Mouse (Mus musculus): ENCODE data around the gene RPS10-NUDT3. TPM values are rescaled to one million over a fixed set of nuclear protein-coding genes. Genes with fewer than 3 reads are reported as not detected.
A peak's percentile ranks its signal among the peaks of the same experiment; 100 is the strongest.
"Not testable (repeated sequence)": the region's sequence is repeated elsewhere in the genome, so short reads cannot be mapped to it uniquely, and the experiment has no call there.

Gene RPS10-NUDT3
- polyA plus RNA-seq, 1 experiment from 2014 or later, result not detected

GRCm38 (mm10) chr17:27645807-27646206 lies 10.8 kb upstream of the RPS10-NUDT3 start:
- no peak overlapping the region for H3K27ac ChIP-seq (ENCODE audit: low read depth, low read length)
- no peaks in the 10 kb centered on the region; the same call in 1 of the 2 replicates for H3K27me3 ChIP-seq (ENCODE audit: control insufficient read depth, insufficient read depth, low read length)
- no peak overlapping the region for H3K9ac ChIP-seq (ENCODE audit: low read depth, low read length)
- peaks cover 10% of the 10 kb centered on the region for H3K4me1 ChIP-seq (ENCODE audit: control insufficient read depth, insufficient read depth, low read length)
- no peak overlapping the region for H3K4me3 ChIP-seq (ENCODE audit: low read length)
- 47% methylated on average over 7 of the region's 7 CpGs for WGBS
- no peak overlapping the region for H3K4me2 ChIP-seq (replicated peaks; ENCODE audit: low read depth, low read length)
- H3K36me3 ChIP-seq (ENCODE audit: control insufficient read depth, insufficient read depth, low read length), result no peaks in the 10 kb centered on the region
- H3K9me3 ChIP-seq (ENCODE audit: control insufficient read depth, low read length), result no peaks in the 10 kb centered on the region
- no peak for ATAC-seq (ENCODE audit: low FRiP score, low TSS enrichment)

DNA sequence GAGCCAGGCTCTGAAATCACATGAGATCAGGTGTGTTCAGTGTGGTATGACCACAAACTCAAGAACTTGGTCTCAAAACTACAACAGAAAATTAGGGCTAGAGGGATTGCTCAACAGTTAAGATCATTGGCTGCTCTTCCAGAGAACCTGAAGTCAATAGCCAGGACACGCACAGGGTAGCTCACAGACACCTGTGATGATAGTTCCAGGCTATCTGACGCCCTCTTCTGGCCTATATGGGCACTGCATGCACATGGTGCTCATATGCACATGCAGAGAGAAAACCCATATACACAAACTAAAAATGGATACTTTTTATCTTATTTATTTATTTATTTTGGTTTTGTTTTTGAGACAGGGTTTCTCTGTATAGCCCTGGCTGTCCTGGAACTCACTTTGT lies 9.6 kb upstream of the RPS10-NUDT3 start:
- ATAC-seq (ENCODE audit: low FRiP score, low TSS enrichment), result no peak
- no peak overlapping the region for H3K4me2 ChIP-seq (replicated peaks; ENCODE audit: low read depth, low read length)
- WGBS, result 55% methylated on average over 2 of the region's 2 CpGs

GRCm38 (mm10) chr17:27643756-27644155 lies 8.7 kb upstream of the RPS10-NUDT3 start:
- no peaks in the 10 kb centered on the region for H3K9me3 ChIP-seq (ENCODE audit: control insufficient read depth, low read length)
- H3K4me3 ChIP-seq (ENCODE audit: low read length), result no peak overlapping the region
- no peak overlapping the region for H3K4me2 ChIP-seq (replicated peaks; ENCODE audit: low read depth, low read length)
- H3K9ac ChIP-seq (ENCODE audit: low read depth, low read length), result no peak overlapping the region
- peaks cover 10% of the 10 kb centered on the region for H3K4me1 ChIP-seq (ENCODE audit: control insufficient read depth, insufficient read depth, low read length)
- WGBS, result 82% methylated on average over 9 of the region's 9 CpGs
- H3K27me3 ChIP-seq (ENCODE audit: control insufficient read depth, insufficient read depth, low read length), result no peaks in the 10 kb centered on the region
- no peak for ATAC-seq (ENCODE audit: low FRiP score, low TSS enrichment)
- H3K27ac ChIP-seq (ENCODE audit: low read depth, low read length), result no peak overlapping the region
- no peaks in the 10 kb centered on the region for H3K36me3 ChIP-seq (ENCODE audit: control insufficient read depth, insufficient read depth, low read length)

More for the DNA sequence above, 9.6 kb upstream of the RPS10-NUDT3 start:
- H3K27me3 ChIP-seq (ENCODE audit: control insufficient read depth, insufficient read depth, low read length), result no peaks in the 10 kb centered on the region
- H3K4me3 ChIP-seq (ENCODE audit: low read length), result no peak overlapping the region
- H3K9ac ChIP-seq (ENCODE audit: low read depth, low read length), result no peak overlapping the region
- H3K4me1 ChIP-seq (ENCODE audit: control insufficient read depth, insufficient read depth, low read length), result peaks cover 10% of the 10 kb centered on the region
- no peaks in the 10 kb centered on the region for H3K36me3 ChIP-seq (ENCODE audit: control insufficient read depth, insufficient read depth, low read length)
- no peak overlapping the region for H3K27ac ChIP-seq (ENCODE audit: low read depth, low read length)
- H3K9me3 ChIP-seq (ENCODE audit: control insufficient read depth, low read length), result no peaks in the 10 kb centered on the region

- Histone ChIP-seq H3K27me3 (ENCODE audit: control insufficient read depth, insufficient read depth, low read length) (no peaks in the 10 kb centered on the region), H3K36me3 (ENCODE audit: control insufficient read depth, insufficient read depth, low read length) (no peaks in the 10 kb centered on the region), H3K4me3 (ENCODE audit: low read length) (no peak overlapping the region), H3K9me3 (ENCODE audit: control insufficient read depth, low read length) (no peaks in the 10 kb centered on the region), H3K27ac (ENCODE audit: low read depth, low read length) (no peak overlapping the region), H3K9ac (ENCODE audit: low read depth, low read length) (no peak overlapping the region), H3K4me1 (ENCODE audit: control insufficient read depth, insufficient read depth, low read length) (peaks cover 10% of the 10 kb centered on the region), H3K4me2 (replicated peaks; ENCODE audit: low read depth, low read length) (no peak overlapping the region)
- 26% methylated on average over 6 of the region's 6 CpGs for WGBS
- ATAC-seq (ENCODE audit: low FRiP score, low TSS enrichment), result no peak
These were observed 8.1 kb upstream of the RPS10-NUDT3 start for GRCm38 (mm10) chr17:27643101-27643500.

GRCm38 (mm10) chr17:27642491-27643062 lies 7.6 kb upstream of the RPS10-NUDT3 start:
- WGBS, result 3% methylated on average over 12 of the region's 12 CpGs
- H3K4me3 ChIP-seq (ENCODE audit: low read length), result no peak overlapping the region
- H3K9me3 ChIP-seq (ENCODE audit: control insufficient read depth, low read length), result no peaks in the 10 kb centered on the region
- no peak overlapping the region for H3K27ac ChIP-seq (ENCODE audit: low read depth, low read length)
- no peaks in the 10 kb centered on the region for H3K27me3 ChIP-seq (ENCODE audit: control insufficient read depth, insufficient read depth, low read length)
- peaks cover 10% of the 10 kb centered on the region for H3K4me1 ChIP-seq (ENCODE audit: control insufficient read depth, insufficient read depth, low read length)
- no peaks in the 10 kb centered on the region for H3K36me3 ChIP-seq (ENCODE audit: control insufficient read depth, insufficient read depth, low read length)
- no peak overlapping the region for H3K4me2 ChIP-seq (replicated peaks; ENCODE audit: low read depth, low read length)
- ATAC-seq (ENCODE audit: low FRiP score, low TSS enrichment), result peak; percentile 72
- H3K9ac ChIP-seq (ENCODE audit: low read depth, low read length), result peak overlapping the region; percentile 12; the same call in 1 of the 2 replicates

DNA sequence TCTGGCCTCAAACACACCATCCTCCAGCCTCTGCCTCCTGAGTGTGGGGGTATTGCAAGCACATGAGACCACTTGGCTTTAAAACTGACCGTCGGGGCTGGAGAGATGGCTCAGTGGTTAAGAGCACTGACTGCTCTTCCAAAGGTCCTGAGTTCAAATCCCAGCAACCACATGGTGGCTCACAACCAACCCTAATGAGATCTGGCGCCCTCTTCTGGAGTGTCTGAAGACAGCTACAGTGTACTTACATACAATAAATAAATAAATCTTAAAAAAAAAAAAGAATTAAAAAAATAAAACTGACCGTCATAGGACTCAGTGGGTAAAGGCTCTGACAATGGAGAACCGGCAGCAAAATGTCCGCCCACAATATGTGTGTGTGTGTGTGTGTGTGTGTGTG lies 4.8 kb upstream of the RPS10-NUDT3 start:
- H3K27me3 ChIP-seq (ENCODE audit: control insufficient read depth, insufficient read depth, low read length); H3K9me3 ChIP-seq (ENCODE audit: control insufficient read depth, low read length): not testable (repeated sequence)
- WGBS, result 93% methylated on average over 6 of the region's 6 CpGs

GRCm38 (mm10) chr17:27638921-27639332 lies 3.9 kb upstream of the RPS10-NUDT3 start:
- Histone ChIP-seq H3K4me3 (ENCODE audit: low read length) (no peak overlapping the region), H3K27me3 (ENCODE audit: control insufficient read depth, insufficient read depth, low read length) (no peaks in the 10 kb centered on the region), H3K4me1 (ENCODE audit: control insufficient read depth, insufficient read depth, low read length) (peaks cover 18% of the 10 kb centered on the region), H3K9ac (ENCODE audit: low read depth, low read length) (no peak overlapping the region), H3K27ac (ENCODE audit: low read depth, low read length) (no peak overlapping the region), H3K4me2 (replicated peaks; ENCODE audit: low read depth, low read length) (no peak overlapping the region), H3K36me3 (ENCODE audit: control insufficient read depth, insufficient read depth, low read length) (peaks cover under 1% of the 10 kb centered on the region; the same call in 1 of the 2 replicates), H3K9me3 (ENCODE audit: control insufficient read depth, low read length) (no peaks in the 10 kb centered on the region)
- no peak for ATAC-seq (ENCODE audit: low FRiP score, low TSS enrichment)
- 83% methylated on average over 20 of the region's 20 CpGs for WGBS

More for the DNA sequence above, 4.8 kb upstream of the RPS10-NUDT3 start:
- H3K9ac ChIP-seq (ENCODE audit: low read depth, low read length); H3K4me3 ChIP-seq (ENCODE audit: low read length); H3K36me3 ChIP-seq (ENCODE audit: control insufficient read depth, insufficient read depth, low read length); H3K4me2 ChIP-seq (replicated peaks; ENCODE audit: low read depth, low read length); ATAC-seq (ENCODE audit: low FRiP score, low TSS enrichment); H3K27ac ChIP-seq (ENCODE audit: low read depth, low read length): not testable (repeated sequence)
- peaks cover 18% of the 10 kb centered on the region for H3K4me1 ChIP-seq (ENCODE audit: control insufficient read depth, insufficient read depth, low read length)

- peaks cover 16% of the 10 kb centered on the region for H3K36me3 ChIP-seq (ENCODE audit: control insufficient read depth, insufficient read depth, low read length)
- no peak overlapping the region for H3K27ac ChIP-seq (ENCODE audit: low read depth, low read length)
- 53% methylated on average over 9 of the region's 9 CpGs for WGBS
- H3K27me3 ChIP-seq (ENCODE audit: control insufficient read depth, insufficient read depth, low read length), result no peaks in the 10 kb centered on the region
- no peak overlapping the region for H3K4me3 ChIP-seq (ENCODE audit: low read length)
- no peak overlapping the region for H3K4me2 ChIP-seq (replicated peaks; ENCODE audit: low read depth, low read length)
- no peaks in the 10 kb centered on the region for H3K9me3 ChIP-seq (ENCODE audit: control insufficient read depth, low read length)
- peaks cover 17% of the 10 kb centered on the region for H3K4me1 ChIP-seq (ENCODE audit: control insufficient read depth, insufficient read depth, low read length)
- no peak for ATAC-seq (ENCODE audit: low FRiP score, low TSS enrichment)
- no peak overlapping the region for H3K9ac ChIP-seq (ENCODE audit: low read depth, low read length)
These were observed 2.3 kb upstream of the RPS10-NUDT3 start for GRCm38 (mm10) chr17:27637333-27637732.

DNA sequence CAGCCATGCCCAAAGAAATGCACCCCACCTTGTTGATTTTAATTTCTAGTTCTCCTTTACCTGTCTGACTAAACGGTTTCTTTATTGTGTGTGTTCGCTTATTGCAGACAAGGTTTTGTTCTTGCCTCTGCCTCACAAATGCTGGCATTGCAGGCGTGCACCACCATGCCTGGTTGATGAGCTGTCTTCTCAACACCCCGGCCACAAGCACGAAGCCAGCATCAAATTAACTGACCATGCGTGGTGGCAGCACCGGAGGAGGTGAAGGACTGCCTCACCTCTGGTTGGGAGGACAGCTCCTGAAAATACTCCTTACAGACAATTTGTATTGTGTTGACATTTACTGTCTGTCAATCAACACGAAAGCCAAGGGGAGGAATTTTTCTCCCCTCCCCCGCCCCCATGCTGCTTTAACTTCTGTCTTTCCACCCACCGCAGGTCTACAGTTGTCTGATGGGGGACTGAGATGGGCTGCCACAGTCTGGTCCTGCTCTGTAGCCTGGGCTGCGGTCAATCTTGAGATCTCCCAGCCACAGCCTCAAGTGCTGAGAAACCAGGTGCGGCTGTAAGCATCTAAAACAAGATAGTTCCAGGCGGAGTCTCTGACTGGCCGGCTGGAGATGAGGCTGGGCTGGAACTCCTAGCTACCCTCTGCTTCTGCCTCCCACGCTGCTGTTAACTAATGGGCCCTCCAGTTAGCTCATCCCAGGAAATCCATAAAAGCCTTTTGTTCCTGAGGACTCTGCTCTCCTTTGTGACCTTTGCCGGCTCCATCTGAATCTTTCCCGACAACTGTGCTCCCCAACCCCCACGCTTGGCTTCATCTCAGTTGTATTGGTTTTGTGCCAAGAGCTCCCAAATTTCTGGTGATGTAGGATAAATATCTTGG lies 1.4 kb upstream of the RPS10-NUDT3 start, which contains the start of gene Rps10:
Gene Rps10, minus strand, starts transcription at position 538 of the 889 bp plus-strand sequence.
- H3K4me3 ChIP-seq (ENCODE audit: low read length), result peak within 1 kb of the TSS; percentile 77; the same call in 1 of the 2 replicates
- H3K27ac ChIP-seq (ENCODE audit: low read depth, low read length), result peak within 1 kb of the TSS; percentile 27; the same call in 1 of the 2 replicates
- H3K9me3 ChIP-seq (ENCODE audit: control insufficient read depth, low read length), result no peaks in the 10 kb centered on the region
- H3K4me2 ChIP-seq (replicated peaks; ENCODE audit: low read depth, low read length), result peak within 1 kb of the TSS; percentile 58; the same call in 1 of the 2 replicates
- no peak for ATAC-seq (ENCODE audit: low FRiP score, low TSS enrichment)
- peaks cover 26% of the 10 kb centered on the region for H3K36me3 ChIP-seq (ENCODE audit: control insufficient read depth, insufficient read depth, low read length)
- peaks cover 22% of the 10 kb centered on the region for H3K4me1 ChIP-seq (ENCODE audit: control insufficient read depth, insufficient read depth, low read length)
- WGBS, result 18% methylated on average over 18 of the region's 18 CpGs
- H3K27me3 ChIP-seq (ENCODE audit: control insufficient read depth, insufficient read depth, low read length), result no peaks in the 10 kb centered on the region
- no peak within 1 kb of the TSS; the same call in none of the 2 replicates for H3K9ac ChIP-seq (ENCODE audit: low read depth, low read length)

Measured in kidney, embryonic 14.5 days (tissue).